Mouse (Mus musculus) adrenal gland, postnatal 10 days (tissue): ENCODE measurements around the gene Arnt. TPM values are rescaled to one million over a fixed set of nuclear protein-coding genes. Genes with fewer than 3 reads are reported as not detected.
"Not testable (repeated sequence)": the region's sequence is repeated elsewhere in the genome, so short reads cannot be mapped to it uniquely, and the experiment has no call there.

Source experiments
- DNase-seq: peaks from one replicate; pipeline ENCODE4 v3.0.0; 2021; ENCODE audit warnings: mixed read lengths
- total RNA-seq, 2 experiments: library from RNA; stranded (reverse); gene quantifications; 2 replicates each; pipeline ENCODE4 v1.2.3; 2021

The Arnt gene
- total RNA-seq, 2 experiments from 2014 or later, result 53.4 to 64.5 TPM

DNA sequence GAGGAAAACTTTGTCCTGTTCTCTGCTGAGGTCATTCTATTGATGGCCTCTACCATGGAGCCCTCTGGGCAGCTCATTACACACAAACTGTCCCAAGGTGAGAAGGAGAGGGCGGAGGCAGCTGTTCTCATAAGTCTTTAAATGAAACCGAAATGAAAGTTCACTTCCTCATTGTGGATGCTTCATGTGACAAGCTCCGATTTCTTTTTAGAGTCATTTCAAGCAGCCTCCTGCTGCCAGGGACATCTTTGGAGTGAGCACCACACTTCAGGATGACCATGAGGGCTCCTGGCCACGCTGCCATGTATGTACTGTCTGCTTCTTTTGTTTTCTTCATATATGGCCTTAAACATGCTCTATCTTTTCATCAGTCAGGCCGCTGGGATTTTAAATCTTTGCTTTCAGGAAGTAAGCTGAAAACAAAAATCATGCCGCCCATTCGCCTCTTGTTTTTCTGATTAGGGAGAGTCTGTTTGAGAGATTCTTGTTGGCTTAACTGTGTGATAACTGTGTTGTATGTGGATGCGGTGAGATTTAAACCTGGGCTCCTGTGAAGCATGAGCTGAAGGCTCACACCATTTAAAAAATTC, 92.5 kb downstream of the Arnt start, which contains the start of gene Ctss:
TSS of gene Ctss (plus strand) at position 165 of the 590 bp plus-strand sequence.
- no peak for DNase-seq

DNA sequence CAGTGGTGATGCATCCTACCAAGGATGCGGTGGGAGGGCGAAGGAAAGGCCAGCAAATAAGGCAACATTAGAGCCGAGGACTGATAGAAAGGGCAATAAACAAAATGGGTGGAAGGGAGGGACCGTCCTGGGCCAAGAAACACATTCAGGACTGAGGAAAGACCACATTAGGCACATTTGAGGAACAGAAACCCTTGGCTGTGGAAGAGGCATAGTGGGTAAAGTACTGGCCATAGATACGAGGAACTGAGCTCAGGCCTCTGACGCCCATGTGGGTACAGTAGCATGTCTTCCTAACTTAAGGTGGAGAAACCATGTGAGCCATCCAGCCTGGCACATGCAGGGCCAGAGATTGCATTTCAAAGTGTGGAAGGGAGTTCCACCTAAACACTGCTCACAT, 95.6 kb downstream of the Arnt start:
- DNase-seq, result no peak

DNA sequence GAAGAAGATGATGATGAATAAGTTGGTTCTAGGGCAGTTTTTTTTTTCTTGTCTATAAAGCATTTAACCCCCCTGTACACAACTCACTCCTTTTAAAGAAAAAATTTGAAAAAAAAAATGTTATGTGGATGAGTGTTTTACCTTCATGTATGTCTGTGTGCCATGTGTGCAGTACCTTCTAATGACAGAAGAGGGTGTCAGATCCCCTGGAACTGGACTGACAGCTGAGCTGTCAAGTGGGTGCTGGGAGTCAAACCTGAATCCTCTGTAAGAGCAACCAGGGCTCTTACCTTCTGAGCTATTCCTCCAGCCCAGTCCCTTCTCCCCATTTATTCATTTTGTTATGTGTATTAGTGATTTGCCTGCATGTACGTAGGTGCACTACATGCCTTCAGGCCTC, 96.8 kb downstream of the Arnt start:
- DNase-seq, result no peak

DNA sequence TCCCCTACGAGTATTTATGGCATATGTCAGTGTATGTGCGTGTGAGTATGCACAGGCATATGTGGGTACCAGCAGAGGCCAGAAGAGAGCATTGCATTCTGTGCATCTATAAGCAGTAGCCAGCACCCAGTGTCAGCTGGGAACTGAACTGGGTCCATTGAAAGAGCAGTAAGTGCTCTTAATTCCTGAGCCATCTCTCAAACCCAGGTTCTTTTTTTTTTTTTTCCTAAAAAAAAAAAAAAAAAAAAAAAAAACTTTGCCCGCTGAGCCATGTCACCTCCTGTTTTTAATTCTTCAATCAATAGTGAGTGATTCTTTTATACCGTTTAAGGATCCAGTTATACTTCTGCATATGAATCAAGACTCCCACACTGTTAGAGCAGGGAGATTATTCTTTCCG, 99.2 kb downstream of the Arnt start:
- DNase-seq, result no peak

DNA sequence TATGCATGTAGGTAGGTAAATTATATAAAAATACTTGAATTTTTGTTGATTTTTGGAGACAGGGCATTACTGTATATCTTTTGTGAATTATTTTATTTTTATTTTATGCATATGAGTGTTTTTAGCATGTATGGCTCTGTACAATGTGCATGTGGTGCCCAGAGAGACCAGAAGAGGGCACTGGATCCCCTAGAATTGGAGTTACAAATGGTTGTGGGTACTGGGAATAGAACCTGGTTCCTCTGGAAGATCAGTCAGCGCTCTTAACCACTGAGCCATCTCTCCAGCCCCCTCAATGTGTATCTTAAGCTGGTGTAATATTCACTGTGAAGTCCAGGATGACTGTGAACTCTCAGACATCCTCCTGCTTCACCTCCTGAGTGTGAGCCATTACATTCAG, 100.7 kb downstream of the Arnt start:
- DNase-seq, result no peak

DNA sequence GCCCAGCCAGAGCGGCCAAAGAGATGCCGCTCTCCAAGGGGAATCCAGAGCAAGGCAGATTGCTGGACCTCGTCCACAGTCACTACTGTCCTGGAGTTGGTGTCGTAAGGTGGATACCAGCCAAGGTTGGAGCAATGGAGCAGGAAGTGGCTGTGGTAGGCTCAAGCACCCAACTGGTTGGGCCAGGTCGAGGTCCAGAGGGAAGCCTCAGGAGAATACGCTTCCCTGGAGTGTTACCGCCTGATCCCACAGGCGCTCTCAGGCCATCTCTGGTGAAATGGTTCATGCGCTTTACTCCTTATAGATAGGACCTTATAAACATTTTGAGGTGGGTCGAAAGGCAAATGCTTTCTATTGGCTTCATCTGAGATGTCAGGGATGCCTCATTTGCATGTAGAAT, 104.7 kb downstream of the Arnt start:
- no peak for DNase-seq

DNA sequence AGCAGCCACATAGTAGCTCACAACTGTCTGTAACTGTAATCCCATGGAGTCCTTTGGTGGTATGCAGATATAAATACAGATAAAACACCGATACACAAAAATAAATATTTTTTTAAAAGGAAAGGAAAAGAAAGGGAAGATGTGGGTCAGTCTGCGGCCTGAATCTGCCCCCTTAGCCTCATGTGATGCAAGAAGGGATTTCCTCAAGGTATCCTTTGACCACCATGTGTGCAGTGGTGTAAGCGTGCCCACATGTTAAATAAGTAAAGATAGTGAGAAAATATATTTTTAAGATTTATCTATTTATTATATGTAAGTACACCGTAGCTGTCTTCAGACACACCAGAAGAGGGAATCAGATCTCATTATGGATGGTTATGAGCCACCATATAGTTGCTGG, 105.6 kb downstream of the Arnt start:
- no peak for DNase-seq

DNA sequence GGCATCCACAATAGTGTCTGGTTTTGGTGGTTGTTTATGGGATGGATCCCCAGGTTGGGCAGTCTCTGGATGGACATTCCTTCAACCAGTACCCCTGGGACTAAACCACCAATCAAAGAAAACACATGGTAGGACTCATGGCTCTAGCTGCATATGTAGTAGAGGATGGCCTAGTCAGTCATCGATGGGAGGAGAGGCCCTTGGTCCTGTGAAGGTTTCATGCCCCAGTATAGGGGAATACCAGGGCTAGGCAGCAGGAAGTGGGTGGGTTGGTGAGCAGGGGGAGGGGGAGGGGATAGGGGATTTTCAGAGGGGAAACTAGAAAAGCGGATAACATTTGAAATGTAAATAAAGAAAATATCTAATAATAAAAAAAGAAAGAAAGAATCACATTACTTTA, 107.0 kb downstream of the Arnt start:
- not testable (repeated sequence) for DNase-seq

DNA sequence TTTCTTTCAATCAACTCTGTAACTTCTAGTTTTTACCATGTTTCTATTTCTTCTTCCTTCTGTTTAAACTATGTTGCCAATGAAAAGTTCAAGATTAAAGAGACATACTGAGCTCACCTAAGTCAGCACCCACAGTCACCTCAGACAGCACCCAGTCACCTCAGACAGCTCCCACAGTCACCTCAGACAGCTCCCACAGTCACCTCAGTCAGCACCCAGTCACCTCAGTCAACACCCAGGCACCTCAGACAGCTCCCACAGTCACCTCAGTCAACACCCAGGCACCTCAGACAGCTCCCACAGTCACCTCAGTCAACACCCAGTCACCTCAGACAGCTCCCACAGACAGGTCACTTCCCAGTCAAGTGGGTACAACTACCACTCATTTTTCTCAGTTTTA, 108.0 kb downstream of the Arnt start:
- DNase-seq, result no peak

DNA sequence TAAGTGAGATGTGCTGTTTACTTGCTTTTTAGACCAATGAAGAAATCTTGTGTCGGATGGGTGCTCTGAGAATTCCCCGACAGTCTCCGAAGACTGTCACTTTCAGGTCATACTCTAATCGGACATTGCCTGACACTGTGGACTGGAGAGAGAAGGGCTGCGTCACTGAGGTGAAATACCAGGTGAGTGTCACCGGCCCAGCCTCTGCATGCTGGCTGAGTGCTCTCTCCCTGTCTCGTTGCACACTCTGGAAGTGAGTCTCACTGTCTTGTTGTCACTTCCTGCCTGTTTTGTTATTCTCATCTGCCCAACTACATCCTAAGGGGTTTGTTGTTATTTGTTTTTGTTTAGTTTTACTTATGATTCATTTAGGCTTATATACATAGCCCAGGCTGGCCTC, 108.8 kb downstream of the Arnt start:
- no peak for DNase-seq

Other genes starting within 250 kb of the Arnt start
- gene Gabpb2, start 216.5 kb upstream of the Arnt start, total RNA-seq, result 10 to 100 TPM; 20.6 to 25.2 TPM
- gene Cdc42se1, start 205.7 kb upstream of the Arnt start, total RNA-seq, result 10 to 100 TPM; 62.4 to 69.7 TPM
- gene Mllt11, start 202.2 kb upstream of the Arnt start, total RNA-seq, result 10 to 100 TPM; 13.8 to 23.7 TPM
- gene Gm128, start 192.8 kb upstream of the Arnt start, total RNA-seq, result under 1 TPM in 1 of 2 experiments, not detected in 1; 0.18 TPM
- under 1 TPM in 1 of 2 experiments, not detected in 1; 0.42 TPM for gene Bnipl, start 183.2 kb upstream of the Arnt start, total RNA-seq
- 10 to 100 TPM; 71.2 to 78.1 TPM for gene Mindy1, start 153.0 kb upstream of the Arnt start, total RNA-seq
- gene Prune1, start 152.3 kb upstream of the Arnt start, total RNA-seq, result 10 to 100 TPM; 22.2 to 27.9 TPM
- gene Anxa9, start 127.2 kb upstream of the Arnt start, total RNA-seq, result 1 to 10 TPM; 1.1 to 1.3 TPM
- 100 to 1,000 TPM; 138 to 147 TPM for gene Cers2, start 119.6 kb upstream of the Arnt start, total RNA-seq
- gene Setdb1, start 77.2 kb upstream of the Arnt start, total RNA-seq, result 10 to 100 TPM; 23.8 to 30.8 TPM
- gene 4930558C23Rik, start 31.5 kb upstream of the Arnt start, total RNA-seq, result not detected
- gene Ctsk, start 64.9 kb downstream of the Arnt start, total RNA-seq, result 10 to 100 TPM; 15.1 to 58.9 TPM
- 10 to 100 TPM; 18.8 to 23.5 TPM for gene Ctss, start 92.4 kb downstream of the Arnt start, total RNA-seq
- not detected for gene Hormad1, start 125.3 kb downstream of the Arnt start, total RNA-seq
- 10 to 100 TPM; 31.9 to 35.4 TPM for gene Golph3l, start 154.5 kb downstream of the Arnt start, total RNA-seq
- 10 to 100 TPM; 67.8 to 68.1 TPM for gene Ensa, start 190.6 kb downstream of the Arnt start, total RNA-seq
- gene Mcl1, start 224.4 kb downstream of the Arnt start, total RNA-seq, result 100 to 1,000 TPM; 116 to 144 TPM